Mouse (Mus musculus) liver, embryonic 14.5 days (tissue): ENCODE data around the gene Gm10447.

ENCODE experiments used
- CTCF ChIP-seq: IDR thresholded peaks from 2 replicates; pipeline ENCODE4 v1.5.1; 2016; ENCODE audit warnings: antibody characterized with exemption, low read depth, control low read depth
- EP300 ChIP-seq: IDR thresholded peaks from 2 replicates; pipeline ENCODE4 v1.6.1; 2016; ENCODE audit warnings: antibody characterized with exemption, low read depth

GRCm38 (mm10) chr11:53450070-53450705 lies 6.7 kb downstream of the Gm10447 start:
- TF ChIP-seq CTCF (no peak), EP300 (no peak)
